Mouse (Mus musculus): ENCODE measurements at regions not wholly inside any gene's neighbourhood (a gene's known extent, or its start where the extent isn't known, plus 50 kb on each side); places are given as distances from the start of the nearest gene placed in this dataset.

GRCm38 (mm10) chr10:118714595-118714994 lies 155.4 kb downstream of the Dyrk2 start:
- Histone ChIP-seq H3K36me3 (ENCODE audit: control insufficient read depth, insufficient read depth, low read length) (no peaks in the 10 kb centered on the region), H3K4me1 (replicated peaks; ENCODE audit: control insufficient read depth, insufficient read depth, low read length) (no peaks in the 10 kb centered on the region), H3K4me2 (peak overlapping the region; percentile 46), H3K27ac (ENCODE audit: low read depth, low read length) (no peak overlapping the region), H3K27me3 (replicated peaks; ENCODE audit: control insufficient read depth, insufficient read depth, low read length) (no peaks in the 10 kb centered on the region), H3K9me3 (ENCODE audit: control insufficient read depth, low read length) (no peaks in the 10 kb centered on the region), H3K4me3 (ENCODE audit: low read depth, low read length) (no peak overlapping the region), H3K9ac (ENCODE audit: low read depth, low read length) (no peak overlapping the region)
- ATAC-seq (replicated peaks; ENCODE audit: low FRiP score) (0 out of 2 replicates have a peak, but pooled peaks have one; percentile 47), DNase-seq (ENCODE audit: low spot score) (no peak)
- 46% methylated on average over 4 of the region's 4 CpGs for WGBS

GRCm38 (mm10) chr10:118720630-118721029 lies 149.4 kb downstream of the Dyrk2 start:
- ATAC-seq (replicated peaks; ENCODE audit: low FRiP score) (no peak), DNase-seq (ENCODE audit: low spot score) (no peak)
- no peak overlapping the region for H3K27ac ChIP-seq (ENCODE audit: low read depth, low read length)
- no peak overlapping the region for H3K4me2 ChIP-seq
- H3K27me3 ChIP-seq (replicated peaks; ENCODE audit: control insufficient read depth, insufficient read depth, low read length): no peaks in the 10 kb centered on the region
- H3K4me3 ChIP-seq (ENCODE audit: low read depth, low read length): no peak overlapping the region
- 74% methylated on average over 1 of the region's 1 CpGs for WGBS
- H3K4me1 ChIP-seq (replicated peaks; ENCODE audit: control insufficient read depth, insufficient read depth, low read length): no peaks in the 10 kb centered on the region; the same call in 1 of the 2 replicates
- H3K9me3 ChIP-seq (ENCODE audit: control insufficient read depth, low read length): no peaks in the 10 kb centered on the region
- no peak overlapping the region for H3K9ac ChIP-seq (ENCODE audit: low read depth, low read length)
- H3K36me3 ChIP-seq (ENCODE audit: control insufficient read depth, insufficient read depth, low read length): no peaks in the 10 kb centered on the region

GRCm38 (mm10) chr10:118722132-118722551 lies 147.9 kb downstream of the Dyrk2 start:
- Histone ChIP-seq H3K4me1 (replicated peaks; ENCODE audit: control insufficient read depth, insufficient read depth, low read length) (no peaks in the 10 kb centered on the region; the same call in 1 of the 2 replicates), H3K4me2 (no peak overlapping the region), H3K9me3 (ENCODE audit: control insufficient read depth, low read length) (no peaks in the 10 kb centered on the region), H3K36me3 (ENCODE audit: control insufficient read depth, insufficient read depth, low read length) (no peaks in the 10 kb centered on the region), H3K27me3 (replicated peaks; ENCODE audit: control insufficient read depth, insufficient read depth, low read length) (no peaks in the 10 kb centered on the region), H3K9ac (ENCODE audit: low read depth, low read length) (no peak overlapping the region), H3K27ac (ENCODE audit: low read depth, low read length) (no peak overlapping the region), H3K4me3 (ENCODE audit: low read depth, low read length) (no peak overlapping the region)
- 55% methylated on average over 5 of the region's 5 CpGs for WGBS
- no peak for DNase-seq (ENCODE audit: low spot score)
- ATAC-seq (replicated peaks; ENCODE audit: low FRiP score): 0 out of 2 replicates have a peak, but pooled peaks have one; percentile 29

GRCm38 (mm10) chr10:118722671-118723070 lies 147.3 kb downstream of the Dyrk2 start:
- Histone ChIP-seq H3K9me3 (ENCODE audit: control insufficient read depth, low read length) (no peaks in the 10 kb centered on the region), H3K36me3 (ENCODE audit: control insufficient read depth, insufficient read depth, low read length) (no peaks in the 10 kb centered on the region), H3K4me1 (replicated peaks; ENCODE audit: control insufficient read depth, insufficient read depth, low read length) (no peaks in the 10 kb centered on the region; the same call in 1 of the 2 replicates), H3K4me2 (no peak overlapping the region), H3K27me3 (replicated peaks; ENCODE audit: control insufficient read depth, insufficient read depth, low read length) (no peaks in the 10 kb centered on the region), H3K9ac (ENCODE audit: low read depth, low read length) (no peak overlapping the region), H3K27ac (ENCODE audit: low read depth, low read length) (no peak overlapping the region), H3K4me3 (ENCODE audit: low read depth, low read length) (no peak overlapping the region)
- no peak for DNase-seq (ENCODE audit: low spot score)
- no peak for ATAC-seq (replicated peaks; ENCODE audit: low FRiP score)
- 65% methylated on average over 3 of the region's 3 CpGs for WGBS

- no peak for ATAC-seq (replicated peaks; ENCODE audit: low FRiP score)
- WGBS: 79% methylated on average over 4 of the region's 4 CpGs
- H3K9ac ChIP-seq (ENCODE audit: low read depth, low read length): no peak overlapping the region
- H3K4me3 ChIP-seq (ENCODE audit: low read depth, low read length): no peak overlapping the region
- no peak for DNase-seq (ENCODE audit: low spot score)
- no peaks in the 10 kb centered on the region for H3K27me3 ChIP-seq (replicated peaks; ENCODE audit: control insufficient read depth, insufficient read depth, low read length)
- no peak overlapping the region for H3K27ac ChIP-seq (ENCODE audit: low read depth, low read length)
- H3K36me3 ChIP-seq (ENCODE audit: control insufficient read depth, insufficient read depth, low read length): no peaks in the 10 kb centered on the region
- H3K4me1 ChIP-seq (replicated peaks; ENCODE audit: control insufficient read depth, insufficient read depth, low read length): no peaks in the 10 kb centered on the region
- H3K4me2 ChIP-seq: no peak overlapping the region
- H3K9me3 ChIP-seq (ENCODE audit: control insufficient read depth, low read length): 0 out of 2 replicates have a peak, but pooled peaks cover 3% of the 10 kb centered on the region
Observed at GRCm38 (mm10) chr10:118736093-118736492, 133.9 kb downstream of the Dyrk2 start.

- ATAC-seq (replicated peaks; ENCODE audit: low FRiP score) (no peak), DNase-seq (ENCODE audit: low spot score) (no peak)
- Histone ChIP-seq H3K27me3 (replicated peaks; ENCODE audit: control insufficient read depth, insufficient read depth, low read length) (no peaks in the 10 kb centered on the region), H3K27ac (ENCODE audit: low read depth, low read length) (no peak overlapping the region), H3K36me3 (ENCODE audit: control insufficient read depth, insufficient read depth, low read length) (no peaks in the 10 kb centered on the region), H3K9me3 (ENCODE audit: control insufficient read depth, low read length) (0 out of 2 replicates have a peak, but pooled peaks cover 3% of the 10 kb centered on the region), H3K4me1 (replicated peaks; ENCODE audit: control insufficient read depth, insufficient read depth, low read length) (no peaks in the 10 kb centered on the region), H3K9ac (ENCODE audit: low read depth, low read length) (no peak overlapping the region), H3K4me2 (no peak overlapping the region), H3K4me3 (ENCODE audit: low read depth, low read length) (no peak overlapping the region)
Observed at GRCm38 (mm10) chr10:118737064-118737463, 132.9 kb downstream of the Dyrk2 start.

GRCm38 (mm10) chr10:118739849-118740481 lies 130.0 kb downstream of the Dyrk2 start:
- Histone ChIP-seq H3K27me3 (replicated peaks; ENCODE audit: control insufficient read depth, insufficient read depth, low read length) (no peaks in the 10 kb centered on the region), H3K4me3 (ENCODE audit: low read depth, low read length) (no peak overlapping the region), H3K9ac (ENCODE audit: low read depth, low read length) (no peak overlapping the region), H3K9me3 (ENCODE audit: control insufficient read depth, low read length) (0 out of 2 replicates have a peak, but pooled peaks cover 3% of the 10 kb centered on the region), H3K27ac (ENCODE audit: low read depth, low read length) (no peak overlapping the region), H3K4me1 (replicated peaks; ENCODE audit: control insufficient read depth, insufficient read depth, low read length) (no peaks in the 10 kb centered on the region), H3K4me2 (no peak overlapping the region), H3K36me3 (ENCODE audit: control insufficient read depth, insufficient read depth, low read length) (no peaks in the 10 kb centered on the region)
- WGBS: 83% methylated on average over 10 of the region's 10 CpGs
- ATAC-seq (replicated peaks; ENCODE audit: low FRiP score) (no peak), DNase-seq (ENCODE audit: low spot score) (no peak)

- Histone ChIP-seq H3K4me1 (replicated peaks; ENCODE audit: control insufficient read depth, insufficient read depth, low read length) (no peaks in the 10 kb centered on the region), H3K9ac (ENCODE audit: low read depth, low read length) (no peak overlapping the region), H3K27ac (ENCODE audit: low read depth, low read length) (no peak overlapping the region), H3K4me2 (no peak overlapping the region), H3K9me3 (ENCODE audit: control insufficient read depth, low read length) (no peaks in the 10 kb centered on the region), H3K36me3 (ENCODE audit: control insufficient read depth, insufficient read depth, low read length) (no peaks in the 10 kb centered on the region), H3K27me3 (replicated peaks; ENCODE audit: control insufficient read depth, insufficient read depth, low read length) (no peaks in the 10 kb centered on the region), H3K4me3 (ENCODE audit: low read depth, low read length) (no peak overlapping the region)
- ATAC-seq (replicated peaks; ENCODE audit: low FRiP score) (no peak), DNase-seq (ENCODE audit: low spot score) (no peak)
- 85% methylated on average over 9 of the region's 9 CpGs for WGBS
Observed at GRCm38 (mm10) chr10:118743831-118744230, 126.2 kb downstream of the Dyrk2 start.

- Histone ChIP-seq H3K4me3 (ENCODE audit: low read depth, low read length) (no peak overlapping the region), H3K27ac (ENCODE audit: low read depth, low read length) (no peak overlapping the region), H3K36me3 (ENCODE audit: control insufficient read depth, insufficient read depth, low read length) (no peaks in the 10 kb centered on the region), H3K9me3 (ENCODE audit: control insufficient read depth, low read length) (no peaks in the 10 kb centered on the region), H3K9ac (ENCODE audit: low read depth, low read length) (no peak overlapping the region), H3K27me3 (replicated peaks; ENCODE audit: control insufficient read depth, insufficient read depth, low read length) (no peaks in the 10 kb centered on the region), H3K4me1 (replicated peaks; ENCODE audit: control insufficient read depth, insufficient read depth, low read length) (no peaks in the 10 kb centered on the region), H3K4me2 (no peak overlapping the region)
- ATAC-seq (replicated peaks; ENCODE audit: low FRiP score) (no peak; the same call in 1 of the 2 replicates), DNase-seq (ENCODE audit: low spot score) (no peak)
- 60% methylated on average over 4 of the region's 4 CpGs for WGBS
Observed at GRCm38 (mm10) chr10:118746719-118747395, 123.2 kb downstream of the Dyrk2 start.
